Mouse (Mus musculus) testis, adult 2 months (tissue): ENCODE results near the gene Sprr2h. TPM values are rescaled to one million over a fixed set of nuclear protein-coding genes. Genes with fewer than 3 reads are reported as not detected.

Experiments
- H3K27ac ChIP-seq: fragments of 200-500 bp; 2 replicates; pipeline ENCODE4 v1.5.1; 2012; ENCODE audit warnings: low read depth, low read length; ENCODE audit not compliant: control insufficient read depth, insufficient read depth
- H3K27me3 ChIP-seq: fragments of 200-500 bp; 2 replicates; pipeline ENCODE4 v1.6.1; 2012; ENCODE audit warnings: mild to moderate bottlenecking, low read length, moderate library complexity; ENCODE audit not compliant: control insufficient read depth, insufficient read depth
- H3K36me3 ChIP-seq: fragments of 200-500 bp; 2 replicates; pipeline ENCODE4 v1.6.1; 2012; ENCODE audit warnings: mild to moderate bottlenecking, low read length; ENCODE audit not compliant: control insufficient read depth, insufficient read depth
- H3K4me1 ChIP-seq: fragments of 200-500 bp; 2 replicates; pipeline ENCODE4 v1.6.1; 2012; ENCODE audit warnings: low read length; ENCODE audit not compliant: control insufficient read depth, insufficient read depth
- H3K4me3 ChIP-seq: fragments of 200-500 bp; 2 replicates; pipeline ENCODE4 v1.5.1; 2012; ENCODE audit warnings: low read depth, mild to moderate bottlenecking, low read length, moderate library complexity, mixed read lengths; ENCODE audit not compliant: control insufficient read depth
- CTCF ChIP-seq: fragments of 200-500 bp; IDR thresholded peaks from 2 replicates; pipeline ENCODE4 v1.5.1; 2012; ENCODE audit warnings: low read depth, mild to moderate bottlenecking, inconsistent platforms, low read length, moderate library complexity; ENCODE audit not compliant: control insufficient read depth, insufficient read depth, insufficient replicate concordance
- POLR2A ChIP-seq: fragments of 200-500 bp; IDR thresholded peaks from 2 replicates; pipeline ENCODE4 v1.6.1; 2012; ENCODE audit warnings: low read depth, mild to moderate bottlenecking, inconsistent platforms, low read length, moderate library complexity; ENCODE audit not compliant: control insufficient read depth
- polyA plus RNA-seq: library from polyadenylated mRNA; depleted of rRNA; stranded (reverse); fragments of >200 nt; gene quantifications from 2 replicates; pipeline ENCODE4 v1.2.3, GENCODE M21; 2012; rRNA removed

Sprr2h gene
- polyA plus RNA-seq, 1 experiment, result not detected

- H3K27ac ChIP-seq, result no peak within 1 kb of the TSS
- H3K4me1 ChIP-seq, result no peaks in the 10 kb centered on the region
- no peaks in the 10 kb centered on the region for H3K27me3 ChIP-seq
- no peak within 1 kb of the TSS for H3K4me3 ChIP-seq
- H3K36me3 ChIP-seq, result no peaks in the 10 kb centered on the region
- TF ChIP-seq POLR2A (no peak), CTCF (no peak)
These were observed 22.2 kb downstream of the Sprr2h start, which contains the start of gene Sprr2i for GRCm38 (mm10) chr3:92407691-92408090. Gene Sprr2i, plus strand, starts transcription at chr3:92407991.

DNA sequence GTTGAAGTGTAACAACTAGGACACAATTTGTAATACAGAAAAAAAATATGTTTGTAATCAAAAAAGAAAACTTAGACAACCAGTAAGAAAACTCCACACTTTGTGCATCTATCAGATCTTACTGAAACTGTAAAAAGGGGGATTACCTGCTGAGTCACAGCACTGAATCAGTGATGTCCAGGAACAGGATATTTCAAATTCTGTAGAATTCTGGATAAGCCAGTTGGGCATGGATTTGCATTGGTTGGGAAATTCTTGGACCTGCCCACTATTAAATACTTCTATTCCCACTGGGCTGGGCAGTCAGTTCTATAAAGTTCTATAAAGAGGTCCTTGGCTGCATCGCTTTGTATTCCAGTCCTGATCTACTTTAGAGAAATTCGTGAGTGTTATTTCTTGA is 32.3 kb downstream of the Sprr2h start, which contains the start of gene Sprr2j-ps:
Sprr2j-ps (plus strand) TSS at position 301 of the 400 bp plus-strand sequence.
- no peaks in the 10 kb centered on the region for H3K27me3 ChIP-seq
- TF ChIP-seq CTCF (no peak), POLR2A (no peak)
- no peaks in the 10 kb centered on the region for H3K36me3 ChIP-seq
- H3K4me3 ChIP-seq, result no peak within 1 kb of the TSS
- H3K27ac ChIP-seq, result no peak within 1 kb of the TSS
- H3K4me1 ChIP-seq, result no peaks in the 10 kb centered on the region

DNA sequence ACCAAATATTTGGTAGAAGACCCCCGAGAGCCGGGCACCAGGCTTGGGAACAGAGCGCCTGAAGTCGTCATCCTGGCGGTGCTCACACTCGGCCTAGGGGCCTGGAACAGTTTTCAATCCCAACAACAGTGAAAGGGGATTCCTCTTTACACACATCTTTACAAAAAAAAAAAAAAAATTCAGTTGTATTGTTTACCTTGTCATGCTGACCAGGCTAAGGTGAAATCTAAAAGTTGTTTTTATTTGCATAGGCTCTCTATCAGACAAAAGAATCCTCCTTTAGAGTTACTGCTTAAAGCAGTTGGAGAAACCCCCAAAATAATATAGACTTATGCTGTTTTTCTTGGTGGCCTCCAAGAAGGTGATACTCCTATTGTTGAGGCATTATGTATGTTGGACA is 43.8 kb downstream of the Sprr2h start, which contains the start of gene Gm9774:
Gm9774 (minus strand) TSS at position 101 of the 400 bp plus-strand sequence.
- TF ChIP-seq CTCF, result no peak
- TF ChIP-seq POLR2A, result no peak
- Histone ChIP-seq H3K4me3 (no peak within 1 kb of the TSS), H3K27me3 (no peaks in the 10 kb centered on the region), H3K27ac (no peak within 1 kb of the TSS), H3K4me1 (peaks cover 5% of the 10 kb centered on the region), H3K36me3 (no peaks in the 10 kb centered on the region)

GRCm38 (mm10) chr3:92432282-92432681 is 46.8 kb downstream of the Sprr2h start, which contains the start of gene Sprr2k:
Gene Sprr2k, plus strand, starts transcription at chr3:92432582.
- H3K4me3 ChIP-seq, result no peak within 1 kb of the TSS
- H3K4me1 ChIP-seq, result peaks cover 5% of the 10 kb centered on the region
- H3K27me3 ChIP-seq, result no peaks in the 10 kb centered on the region
- no peaks in the 10 kb centered on the region for H3K36me3 ChIP-seq
- TF ChIP-seq POLR2A (no peak), CTCF (no peak)
- H3K27ac ChIP-seq, result no peak within 1 kb of the TSS

Other genes with a start within 250 kb of the Sprr2h start
- 875 and 1,017 TPM in 2 replicates for gene Lelp1, start 242.9 kb upstream of the Sprr2h start, polyA plus RNA-seq
- gene Sprr2a1, start 169.9 kb upstream of the Sprr2h start, polyA plus RNA-seq, result 0.10 TPM in 1 of 2 replicates, not detected in the other
- 8.6 and 11.1 TPM in 2 replicates for gene Sprr2a2, start 169.8 kb upstream of the Sprr2h start, polyA plus RNA-seq
- 0.19 and 0.33 TPM in 2 replicates for gene Sprr2a3, start 100.3 kb upstream of the Sprr2h start, polyA plus RNA-seq
- not detected in 2 replicates for gene Sprr2b, start 69.1 kb upstream of the Sprr2h start, polyA plus RNA-seq
- not detected in 2 replicates for gene Sprr2d, start 46.5 kb upstream of the Sprr2h start, polyA plus RNA-seq
- gene Sprr2e, start 33.5 kb upstream of the Sprr2h start, polyA plus RNA-seq, result not detected in 2 replicates
- not detected in 2 replicates for gene Sprr2f, start 20.5 kb upstream of the Sprr2h start, polyA plus RNA-seq
- not detected in 2 replicates for gene Sprr2i, start 22.3 kb downstream of the Sprr2h start, polyA plus RNA-seq
- not detected in 2 replicates for gene Sprr2j-ps, start 32.4 kb downstream of the Sprr2h start, polyA plus RNA-seq
- 5.2 and 7.2 TPM in 2 replicates for gene Gm9774, start 43.7 kb downstream of the Sprr2h start, polyA plus RNA-seq
- gene Sprr2k, start 46.9 kb downstream of the Sprr2h start, polyA plus RNA-seq, result not detected in 2 replicates
- not detected in 2 replicates for gene Sprr1b, start 53.1 kb downstream of the Sprr2h start, polyA plus RNA-seq
- not detected in 2 replicates for gene Sprr3, start 73.0 kb downstream of the Sprr2h start, polyA plus RNA-seq
- 0.32 and 0.73 TPM in 2 replicates for gene Sprr1a, start 100.2 kb downstream of the Sprr2h start, polyA plus RNA-seq
- gene Sprr4, start 114.8 kb downstream of the Sprr2h start, polyA plus RNA-seq, result not detected in 2 replicates
- not detected in 2 replicates for gene 2310046K23Rik, start 148.8 kb downstream of the Sprr2h start, polyA plus RNA-seq
- gene Ivl, start 188.1 kb downstream of the Sprr2h start, polyA plus RNA-seq, result 0.05 and 0.06 TPM in 2 replicates
- 4,177 and 4,558 TPM in 2 replicates for gene Smcp, start 203.3 kb downstream of the Sprr2h start, polyA plus RNA-seq
- 0.67 and 0.94 TPM in 2 replicates for gene 2210017I01Rik, start 221.8 kb downstream of the Sprr2h start, polyA plus RNA-seq
- gene Lce6a, start 236.0 kb downstream of the Sprr2h start, polyA plus RNA-seq, result 0.66 and 0.89 TPM in 2 replicates